Mouse (Mus musculus) liver, adult (tissue): ENCODE measurements around the gene Oma1.

ENCODE experiments used
- GATA4 ChIP-seq: IDR thresholded peaks from 2 replicates; pipeline ENCODE4 v1.6.1; 2014; ENCODE audit warnings: mild to moderate bottlenecking, low read length; ENCODE audit not compliant: insufficient replicate concordance

Oma1 gene

DNA sequence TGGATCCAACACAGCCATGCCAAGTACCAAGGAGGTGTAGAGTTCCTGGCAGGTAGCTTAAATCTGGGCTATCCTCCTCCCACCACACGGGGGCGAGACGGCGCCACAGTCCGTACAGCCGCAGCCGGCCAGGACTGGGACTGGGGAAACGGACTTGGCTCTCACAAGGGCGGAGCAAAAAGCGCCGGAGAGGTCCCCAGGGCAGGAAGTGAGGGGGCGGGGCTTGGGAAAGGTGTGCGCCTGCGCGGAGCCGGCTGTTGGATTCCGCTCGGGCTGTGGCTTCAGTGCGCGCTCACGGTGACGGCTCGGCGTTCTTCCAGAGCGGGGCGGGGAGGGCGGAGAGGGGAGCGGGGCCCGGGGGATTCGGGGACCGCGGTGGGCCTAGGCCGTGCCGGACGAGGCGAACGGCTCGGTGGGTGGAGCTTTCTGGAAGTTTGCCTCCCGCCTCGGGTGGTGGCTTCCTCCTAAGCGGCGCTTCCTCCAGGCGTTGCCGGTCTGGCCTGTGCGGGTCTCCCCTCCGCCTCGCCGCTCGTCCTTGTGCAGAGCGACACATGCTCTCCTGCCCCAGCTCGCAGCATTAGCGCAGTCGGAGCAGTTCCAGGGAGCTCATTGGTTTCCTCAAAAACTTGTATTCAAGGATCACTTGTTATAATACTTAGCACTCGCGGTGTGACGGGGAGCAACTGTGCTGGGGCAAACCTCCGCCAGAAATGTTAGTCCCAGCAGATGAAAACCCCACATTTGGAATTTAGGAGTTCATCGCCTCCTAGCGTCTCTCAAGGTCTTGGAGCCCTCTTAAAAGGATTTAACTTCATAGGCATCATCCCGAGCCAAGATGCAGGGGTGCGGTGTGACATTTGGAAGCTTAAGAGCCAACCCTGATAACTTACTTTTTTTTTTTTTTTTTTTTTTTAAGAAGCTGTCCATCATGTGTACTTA, at the start of gene Oma1:
TSS of gene Oma1 (plus strand) at position 226 of the 939 bp plus-strand sequence.
- TF ChIP-seq GATA4: peak; percentile 7; the same call in 1 of the 2 replicates

GRCm38 (mm10) chr4:103263812-103264396, 49.7 kb upstream of the Oma1 start:
- no peak for TF ChIP-seq GATA4

DNA sequence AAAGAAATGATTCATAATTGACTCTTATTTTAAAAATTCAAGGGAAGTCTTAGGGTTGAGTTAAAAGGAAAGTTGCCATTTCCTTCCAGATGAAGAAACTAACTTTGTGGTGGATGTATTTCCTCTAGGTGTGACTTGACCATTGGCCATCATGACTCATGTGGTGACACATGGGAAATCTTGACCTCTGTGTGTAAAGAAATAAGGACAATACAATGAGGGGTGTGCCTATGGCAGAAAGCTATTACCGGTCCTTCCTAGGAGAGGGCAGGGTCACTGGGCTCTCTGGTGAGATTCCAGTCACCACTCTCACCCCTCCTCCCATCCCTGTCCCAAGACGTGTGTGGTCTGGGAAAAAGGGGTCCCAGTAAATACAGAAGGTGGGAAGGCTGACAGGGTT, 48.4 kb upstream of the Oma1 start:
- TF ChIP-seq GATA4: no peak

- no peak for TF ChIP-seq GATA4
Measured at GRCm38 (mm10) chr4:103269336-103269735, 44.3 kb upstream of the Oma1 start.

- no peak for TF ChIP-seq GATA4
Measured at GRCm38 (mm10) chr4:103273021-103273420, 40.6 kb upstream of the Oma1 start.

GRCm38 (mm10) chr4:103288342-103288741, 25.3 kb upstream of the Oma1 start:
- no peak for TF ChIP-seq GATA4

DNA sequence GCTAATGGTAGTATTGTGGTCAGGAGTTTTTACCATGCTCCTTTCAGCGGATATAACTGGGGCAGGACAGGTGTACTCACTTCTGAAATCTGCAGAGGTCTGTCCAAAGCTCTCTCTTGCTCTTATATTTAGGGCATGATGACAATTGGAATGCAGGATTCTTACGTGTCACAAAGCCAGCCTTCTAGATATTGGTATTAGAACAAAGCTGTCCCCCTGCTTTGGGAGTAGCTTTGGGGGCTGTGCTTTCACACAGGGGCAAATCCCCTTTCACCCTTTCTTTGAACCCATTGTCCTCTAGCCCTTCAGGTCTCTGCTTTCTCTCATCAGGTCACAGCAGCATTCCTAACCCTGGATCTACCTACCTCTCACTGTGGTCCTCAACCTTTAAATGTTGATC, 22.8 kb upstream of the Oma1 start, which contains the start of gene 4921539E11Rik:
TSS of gene 4921539E11Rik (minus strand) at position 101 of the 400 bp plus-strand sequence.
- no peak for TF ChIP-seq GATA4

- TF ChIP-seq GATA4: no peak
Measured at GRCm38 (mm10) chr4:103299342-103299741, 14.3 kb upstream of the Oma1 start.

DNA sequence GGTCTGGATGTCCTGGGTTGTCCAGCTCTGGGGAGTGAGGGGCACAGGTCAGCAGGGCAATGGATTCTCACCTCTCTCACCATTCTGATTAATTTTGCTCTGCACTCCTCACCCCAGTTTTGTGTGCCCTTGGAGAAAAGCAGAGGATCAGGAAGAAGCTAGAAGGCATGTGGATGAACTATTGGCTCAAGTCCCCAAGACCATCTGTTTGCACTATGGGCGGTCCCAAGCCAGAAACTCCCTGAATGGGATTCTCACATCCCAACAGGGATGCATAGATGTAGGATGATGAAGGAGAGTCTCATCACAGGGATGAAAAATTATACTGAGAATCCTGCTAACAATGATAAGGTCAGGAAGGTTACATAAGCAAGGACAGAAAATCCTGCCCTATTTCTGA, 9.8 kb upstream of the Oma1 start:
- no peak for TF ChIP-seq GATA4

- TF ChIP-seq GATA4: no peak
Measured at GRCm38 (mm10) chr4:103314526-103314910, 906 bp downstream of the Oma1 start.

GRCm38 (mm10) chr4:103315861-103316260, 2.2 kb downstream of the Oma1 start:
- TF ChIP-seq GATA4: no peak

DNA sequence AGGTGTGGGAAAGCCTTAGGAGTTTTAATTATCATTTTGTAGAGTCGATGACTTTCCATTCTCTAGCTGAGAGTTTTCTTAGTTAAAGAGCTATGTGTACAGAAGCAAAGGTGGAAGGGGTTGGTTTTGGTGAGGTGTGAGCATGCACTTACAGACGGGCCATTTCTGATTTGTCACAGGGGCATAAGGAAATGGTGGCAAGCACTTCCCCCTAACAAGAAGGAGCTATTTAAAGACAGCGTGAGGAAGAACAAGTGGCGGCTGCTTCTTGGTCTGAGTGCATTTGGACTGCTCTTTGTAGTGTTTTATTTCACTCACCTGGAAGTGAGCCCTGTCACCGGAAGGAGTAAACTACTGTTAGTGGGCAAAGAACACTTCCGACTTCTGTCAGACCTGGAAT, 7.8 kb downstream of the Oma1 start:
- TF ChIP-seq GATA4: no peak

GRCm38 (mm10) chr4:103324688-103325451, 11.3 kb downstream of the Oma1 start:
- no peak for TF ChIP-seq GATA4

DNA sequence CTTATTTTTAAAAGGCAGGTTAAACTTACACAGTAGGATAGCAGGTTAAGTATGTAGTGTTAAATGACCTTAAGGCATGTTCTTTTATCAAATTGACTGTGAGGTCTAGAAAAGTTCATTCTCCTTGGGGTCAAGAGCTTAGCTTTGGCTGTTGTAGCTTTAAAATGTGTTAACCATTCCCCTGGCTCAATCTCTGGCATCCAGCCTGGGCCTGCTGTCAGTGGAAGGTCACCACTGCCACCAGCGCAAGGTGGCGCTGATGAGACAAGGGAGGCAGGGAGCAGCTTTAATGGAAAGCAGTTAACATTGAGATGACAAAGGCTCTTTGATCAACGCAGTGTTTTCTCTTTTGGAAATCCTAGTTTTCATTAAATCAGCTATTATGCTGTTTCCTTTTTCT, 13.4 kb downstream of the Oma1 start:
- TF ChIP-seq GATA4: no peak

GRCm38 (mm10) chr4:103329348-103329747, 15.7 kb downstream of the Oma1 start:
- TF ChIP-seq GATA4: no peak
